7 mouse cellular contexts compared by ENCODE assay signal in the genomic region with DNA sequence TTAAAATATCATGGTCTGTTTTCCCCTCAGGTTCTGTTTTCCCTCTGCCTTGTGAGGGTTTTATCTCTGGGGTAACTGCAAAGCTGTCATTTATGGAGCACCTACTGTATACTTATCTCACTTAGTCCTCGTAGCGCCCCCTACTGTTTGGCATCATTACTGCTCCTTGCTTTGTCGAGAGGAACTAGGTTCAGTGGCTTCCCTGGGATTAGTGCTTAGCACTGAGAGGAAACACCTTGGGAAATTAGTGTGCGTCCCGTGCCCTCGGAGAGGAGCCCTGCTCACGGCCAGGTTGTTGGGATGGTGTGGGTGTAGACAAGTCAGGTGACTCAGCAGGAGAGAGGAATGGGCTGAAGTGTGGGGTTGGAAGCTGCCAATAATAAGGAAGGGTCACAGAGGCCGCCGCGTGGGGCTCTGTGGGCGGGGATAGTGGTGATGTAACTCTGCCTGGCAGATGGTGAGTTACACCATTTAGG. TPM values are rescaled to one million over a fixed set of nuclear protein-coding genes. Genes with fewer than 3 reads are reported as not detected.
DNase-seq lines count a peak whose midpoint lies in the region; ATAC-seq and TF ChIP-seq lines count a peak whose summit lies in the region.

No protein-coding gene starts in this region.

- H3K27me3 ChIP-seq in midbrain, embryonic 10.5 days (ENCODE audit: low read depth, poor library complexity, severe bottlenecking), result no peaks in the 10 kb centered on the region
- H3K27me3 ChIP-seq in midbrain, embryonic 13.5 days, result no peaks in the 10 kb centered on the region
- no peaks in the 10 kb centered on the region for H3K27me3 ChIP-seq in forebrain, postnatal 0 days (ENCODE audit: insufficient read depth, low read length)
- H3K27me3 ChIP-seq in limb, embryonic 10.5 days (ENCODE audit: low read depth, poor library complexity, severe bottlenecking), result no peaks in the 10 kb centered on the region
- H3K27me3 ChIP-seq in myocyte (ENCODE audit: control insufficient read depth, insufficient read depth, insufficient read length), result no peaks in the 10 kb centered on the region

- peaks cover 79% of the 10 kb centered on the region for H3K79me2 ChIP-seq in myocyte (ENCODE audit: control insufficient read depth, insufficient read depth)

- peak overlapping the region; percentile 72 for H3K27ac ChIP-seq in midbrain, embryonic 10.5 days (replicated peaks)
- H3K27ac ChIP-seq in midbrain, embryonic 13.5 days, result no peak overlapping the region
- H3K27ac ChIP-seq in forebrain, postnatal 0 days (ENCODE audit: low read depth, low read length), result no peak overlapping the region
- H3K27ac ChIP-seq in limb, embryonic 10.5 days, result 0 out of 2 replicates have a peak overlapping the region, but pooled peaks have one; percentile 12

- 34% methylated on average over 11 of the region's 11 CpGs for WGBS in midbrain, embryonic 10.5 days
- WGBS in midbrain, embryonic 13.5 days, result 27% methylated on average over 11 of the region's 11 CpGs
- WGBS in forebrain, postnatal 0 days, result 31% methylated on average over 11 of the region's 11 CpGs
- WGBS in limb, embryonic 10.5 days, result 28% methylated on average over 11 of the region's 11 CpGs

- ATAC-seq in midbrain, embryonic 13.5 days, result no peak
- ATAC-seq in forebrain, postnatal 0 days, result no peak

- H3K4me3 ChIP-seq in midbrain, embryonic 10.5 days, result no peak overlapping the region
- H3K4me3 ChIP-seq in midbrain, embryonic 13.5 days (replicated peaks), result no peak overlapping the region
- no peak overlapping the region for H3K4me3 ChIP-seq in forebrain, postnatal 0 days (ENCODE audit: low read depth, low read length)
- no peak overlapping the region for H3K4me3 ChIP-seq in limb, embryonic 10.5 days
- no peak overlapping the region for H3K4me3 ChIP-seq in myocyte

- TF ChIP-seq CTCF in forebrain, postnatal 0 days (IDR thresholded peaks at IDR 0.05; ENCODE audit: low read depth), result peak; percentile 59

- no peak overlapping the region for H3K9ac ChIP-seq in midbrain, embryonic 13.5 days (replicated peaks)
- H3K9ac ChIP-seq in forebrain, postnatal 0 days, result no peak overlapping the region

- no peaks in the 10 kb centered on the region for H3K36me3 ChIP-seq in midbrain, embryonic 10.5 days
- no peaks in the 10 kb centered on the region for H3K36me3 ChIP-seq in midbrain, embryonic 13.5 days
- no peaks in the 10 kb centered on the region for H3K36me3 ChIP-seq in forebrain, postnatal 0 days (ENCODE audit: insufficient read depth)
- H3K36me3 ChIP-seq in limb, embryonic 10.5 days, result no peaks in the 10 kb centered on the region
- H3K36me3 ChIP-seq in myocyte (ENCODE audit: control insufficient read depth, insufficient read depth), result no peaks in the 10 kb centered on the region

- no peak overlapping the region for H3K4me2 ChIP-seq in midbrain, embryonic 13.5 days (replicated peaks)
- no peak overlapping the region for H3K4me2 ChIP-seq in forebrain, postnatal 0 days (ENCODE audit: low read depth)
- H3K4me2 ChIP-seq in myocyte (ENCODE audit: low read depth), result peak overlapping the region; percentile 71

- DNase-seq in midbrain, embryonic 10.5 days (ENCODE audit: low spot score), result no peak
- peak; percentile 40 for DNase-seq in T-cell, adult 2 months (ENCODE audit: low spot score)
- no peak for DNase-seq in forebrain, postnatal 0 days
- no peak for DNase-seq in limb, embryonic 10.5 days (ENCODE audit: low spot score)
- no peak for DNase-seq in ovary, postnatal 14 days (ENCODE audit: low spot score)

- TF ChIP-seq POLR2A in myocyte (IDR thresholded peaks at IDR 0.05; ENCODE audit: insufficient read length, low read depth), result no peak

- H3K4me1 ChIP-seq in midbrain, embryonic 10.5 days, result peaks cover 75% of the 10 kb centered on the region
- peaks cover 66% of the 10 kb centered on the region for H3K4me1 ChIP-seq in midbrain, embryonic 13.5 days (replicated peaks)
- H3K4me1 ChIP-seq in forebrain, postnatal 0 days (ENCODE audit: insufficient read depth), result peaks cover 17% of the 10 kb centered on the region
- H3K4me1 ChIP-seq in limb, embryonic 10.5 days, result peaks cover 64% of the 10 kb centered on the region

- no peaks in the 10 kb centered on the region for H3K9me3 ChIP-seq in midbrain, embryonic 10.5 days (replicated peaks)
- H3K9me3 ChIP-seq in midbrain, embryonic 13.5 days, result no peaks in the 10 kb centered on the region
- no peaks in the 10 kb centered on the region for H3K9me3 ChIP-seq in forebrain, postnatal 0 days (ENCODE audit: low read length)
- no peaks in the 10 kb centered on the region for H3K9me3 ChIP-seq in limb, embryonic 10.5 days (replicated peaks)

- H3ac ChIP-seq in myocyte (ENCODE audit: control insufficient read depth, insufficient read length), result no peak overlapping the region

TF ChIP-seq in myocyte, 11 proteins besides CTCF, POLR2A, EP300 and RAD21:
- TF ChIP-seq E2F4 (IDR thresholded peaks at IDR 0.05; ENCODE audit: insufficient read depth) (no peak), CEBPB (IDR thresholded peaks at IDR 0.05; ENCODE audit: insufficient read depth, poor library complexity, severe bottlenecking) (peak; percentile 64; the same call in 1 of the 2 replicates)
TF ChIP-seq in myocyte: peak in this region for 1.

RNA-seq across cellular contexts. Expression of a gene that starts 54.9 kb away (rescaled TPM):
- polyA plus RNA-seq in midbrain, embryonic 10.5 days (2016; fragmentation: Nextera tagmentation; extraction: Ambion mirVana), result 26.5 and 29.7 TPM in 2 replicates
- 41.1 and 44.8 TPM in 2 replicates for polyA plus RNA-seq in midbrain, embryonic 13.5 days (2015; fragmentation: Nextera tagmentation; extraction: Ambion mirVana)
- total RNA-seq in forebrain, postnatal 0 days (2014; rRNA removed), result 115 and 116 TPM in 2 replicates
- polyA plus RNA-seq in forebrain, postnatal 0 days (2015; fragmentation: Nextera tagmentation; extraction: Ambion mirVana), result 46.2 and 61.8 TPM in 2 replicates
- 9.6 and 12.2 TPM in 2 replicates for polyA plus RNA-seq in limb, embryonic 10.5 days (2016; fragmentation: Nextera tagmentation; extraction: Ambion mirVana)
- 60.8 TPM for polyA plus RNA-seq in myocyte (2012; fragmentation: generic; extraction: Trizol)

Comparison
In these comparisons a context has a peak if more than half of its experiments do, and no peak if none do; other contexts are left out.
1. H3K27ac ChIP-seq: peak in midbrain, embryonic 10.5 days (single experiment) and limb, embryonic 10.5 days (single experiment); none in midbrain, embryonic 13.5 days (single experiment) and forebrain, postnatal 0 days (single experiment).